Mouse (Mus musculus) thymus, adult 2 months (tissue): ENCODE measurements around the gene Gnb1. TPM values are rescaled to one million over a fixed set of nuclear protein-coding genes. Genes with fewer than 3 reads are reported as not detected.

Experiments used
- DNase-seq: peaks from one replicate; pipeline ENCODE4 v3.0.0; 2021
- H3K27ac ChIP-seq: fragments of 200-500 bp; 2 replicates; pipeline ENCODE4 v1.5.1; 2012; ENCODE audit warnings: low read length, control low read depth; ENCODE audit not compliant: control insufficient read depth, insufficient read depth
- H3K27me3 ChIP-seq: fragments of 200-500 bp; 2 replicates; pipeline ENCODE4 v1.6.1; 2012; ENCODE audit warnings: mild to moderate bottlenecking, low read length, moderate library complexity, mixed read lengths; ENCODE audit not compliant: control insufficient read depth, insufficient read depth
- H3K36me3 ChIP-seq: fragments of 200-500 bp; 2 replicates; pipeline ENCODE4 v1.6.1; 2012; ENCODE audit warnings: mild to moderate bottlenecking, low read length, moderate library complexity; ENCODE audit not compliant: control insufficient read depth, insufficient read depth
- H3K4me1 ChIP-seq: fragments of 200-500 bp; replicated peaks from 2 replicates; pipeline ENCODE4 v1.6.1; 2012; ENCODE audit warnings: low read length; ENCODE audit not compliant: control insufficient read depth, insufficient read depth
- H3K4me3 ChIP-seq: fragments of 200-500 bp; 2 replicates; pipeline ENCODE4 v1.5.1; 2012; ENCODE audit warnings: mild to moderate bottlenecking, low read length, control low read depth, moderate library complexity; ENCODE audit not compliant: control insufficient read depth, insufficient read depth
- CTCF ChIP-seq: fragments of 200-500 bp; IDR thresholded peaks from 2 replicates; pipeline ENCODE4 v1.5.1; 2012; ENCODE audit warnings: mild to moderate bottlenecking, control low read depth, low read length, moderate library complexity, borderline replicate concordance; ENCODE audit not compliant: control insufficient read depth, poor library complexity, insufficient read depth; ENCODE audit errors: extremely low read depth
- POLR2A ChIP-seq: fragments of 200-500 bp; IDR thresholded peaks from 2 replicates; pipeline ENCODE4 v1.6.1; 2012; ENCODE audit warnings: mild to moderate bottlenecking, low read length, control low read depth, moderate library complexity; ENCODE audit not compliant: control insufficient read depth, poor library complexity, insufficient read depth; ENCODE audit errors: extremely low read depth
- WGBS: fragments of 180-500 bp; shearing (Covaris S2); methylation state at CpG from one replicate; pipeline ENCODE4 v1.1.7; 2018; 5-methylcytosine and 5-hydroxymethylcytosine counted together
- polyA plus RNA-seq: library from polyadenylated mRNA; depleted of rRNA; stranded (reverse); fragments of >200 nt; gene quantifications from 2 replicates; pipeline ENCODE4 v1.2.3, GENCODE M21; 2012; rRNA removed

Gnb1 gene
- polyA plus RNA-seq, 1 experiment, result 850 TPM

GRCm38 (mm10) chr4:155605132-155605531 is 114.0 kb downstream of the Gnb1 start:
- Histone ChIP-seq H3K36me3 (0 out of 2 replicates have a peak, but pooled peaks cover 5% of the 10 kb centered on the region), H3K27me3 (no peaks in the 10 kb centered on the region), H3K4me3 (no peak overlapping the region), H3K27ac (no peak overlapping the region), H3K4me1 (peaks cover 6% of the 10 kb centered on the region)
- no peak for TF ChIP-seq POLR2A
- TF ChIP-seq CTCF, result no peak
- WGBS, result 97% methylated on average over 4 of the region's 4 CpGs
- no peak for DNase-seq

GRCm38 (mm10) chr4:155606825-155607224 is 115.7 kb downstream of the Gnb1 start:
- TF ChIP-seq POLR2A (no peak), CTCF (no peak)
- 84% methylated on average over 2 of the region's 2 CpGs for WGBS
- no peak overlapping the region for H3K4me3 ChIP-seq
- H3K27me3 ChIP-seq, result no peaks in the 10 kb centered on the region
- 0 out of 2 replicates have a peak, but pooled peaks cover 14% of the 10 kb centered on the region for H3K36me3 ChIP-seq
- H3K27ac ChIP-seq, result no peak overlapping the region
- DNase-seq, result no peak
- H3K4me1 ChIP-seq, result peaks cover 6% of the 10 kb centered on the region

Other genes starting within 250 kb of the Gnb1 start
- gene Faap20, start 241.6 kb upstream of the Gnb1 start, polyA plus RNA-seq, result 85.7 and 91.3 TPM in 2 replicates
- 8.5 TPM in 2 replicates for gene Prkcz, start 130.0 kb upstream of the Gnb1 start, polyA plus RNA-seq
- 1.0 and 1.2 TPM in 2 replicates for gene Gabrd, start 93.2 kb upstream of the Gnb1 start, polyA plus RNA-seq
- 18.3 and 23.1 TPM in 2 replicates for gene Cfap74, start 82.2 kb upstream of the Gnb1 start, polyA plus RNA-seq
- gene Tmem52, start 22.2 kb upstream of the Gnb1 start, polyA plus RNA-seq, result 0.62 and 2.1 TPM in 2 replicates
- gene Nadk, start 71.0 kb downstream of the Gnb1 start, polyA plus RNA-seq, result 129 TPM in 2 replicates
- gene Slc35e2, start 110.1 kb downstream of the Gnb1 start, polyA plus RNA-seq, result 17.1 and 19.1 TPM in 2 replicates
- gene Cdk11b, start 133.5 kb downstream of the Gnb1 start, polyA plus RNA-seq, result 34.4 and 42.1 TPM in 2 replicates
- not detected in 2 replicates for gene Gm10563, start 154.0 kb downstream of the Gnb1 start, polyA plus RNA-seq
- 17.0 and 17.8 TPM in 2 replicates for gene Mmp23, start 162.0 kb downstream of the Gnb1 start, polyA plus RNA-seq
- 91.2 and 99.7 TPM in 2 replicates for gene Mib2, start 177.8 kb downstream of the Gnb1 start, polyA plus RNA-seq
- gene Fndc10, start 203.0 kb downstream of the Gnb1 start, polyA plus RNA-seq, result 17.4 and 18.5 TPM in 2 replicates
- 184 and 186 TPM in 2 replicates for gene Ssu72, start 213.4 kb downstream of the Gnb1 start, polyA plus RNA-seq
- 4.9 and 5.1 TPM in 2 replicates for gene Tmem240, start 243.4 kb downstream of the Gnb1 start, polyA plus RNA-seq